Mouse (Mus musculus): Measurements from ENCODE around the gene Tbc1d30.

The Tbc1d30 gene

GRCm38 (mm10) chr10:121227403-121227802 is 123.7 kb downstream of the Tbc1d30 start:
- no peak for DNase-seq (ENCODE audit: low read depth, low spot score)

- no peak for DNase-seq (ENCODE audit: low read depth, low spot score)
These were observed 125.4 kb downstream of the Tbc1d30 start for GRCm38 (mm10) chr10:121225636-121226035.

- DNase-seq (ENCODE audit: low read depth, low spot score): no peak
These were observed 128.2 kb downstream of the Tbc1d30 start for GRCm38 (mm10) chr10:121222881-121223280.

- DNase-seq (ENCODE audit: low read depth, low spot score): no peak
These were observed 132.5 kb downstream of the Tbc1d30 start for GRCm38 (mm10) chr10:121218616-121219015.

- DNase-seq (ENCODE audit: low read depth, low spot score): no peak
These were observed 134.3 kb downstream of the Tbc1d30 start for GRCm38 (mm10) chr10:121216804-121217203.

Data from skeletal muscle tissue, adult 2 months (tissue).